ENCODE assay signal across 12 mouse cellular contexts in the genomic region with DNA sequence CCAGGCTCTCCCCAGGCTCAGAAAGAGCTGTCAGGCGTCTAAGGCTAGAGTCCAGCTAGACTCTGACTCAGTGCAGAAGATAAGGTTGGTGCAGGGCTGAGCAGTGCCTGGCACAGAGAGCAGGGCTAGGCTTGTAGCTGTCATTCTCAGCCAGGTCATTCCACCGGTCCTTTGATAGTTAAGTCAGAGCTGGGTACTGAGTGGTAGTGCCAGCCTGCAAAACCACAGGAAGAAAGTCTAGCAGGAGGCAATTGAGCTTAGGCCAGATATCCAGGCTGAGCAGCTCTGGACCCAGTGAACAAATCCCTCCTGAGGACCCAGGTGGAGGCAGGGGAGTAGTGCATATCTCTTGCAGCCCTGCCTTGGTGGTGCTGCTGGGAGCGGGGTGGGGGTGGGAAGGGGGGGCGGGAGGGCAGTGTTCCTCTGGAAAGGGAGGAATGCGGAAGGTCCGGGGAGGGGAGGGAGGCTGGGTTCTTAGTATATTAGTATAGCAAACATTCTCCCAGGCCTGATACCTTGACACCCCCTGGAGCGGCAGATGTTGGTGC. TPM values are rescaled to one million over a fixed set of nuclear protein-coding genes. Genes with fewer than 3 reads are reported as not detected.
DNase-seq lines count a peak whose midpoint lies in the region; ATAC-seq and TF ChIP-seq lines count a peak whose summit lies in the region.
"Had no signal": no experiment of that assay in that cellular context is flagged by ENCODE, and none has a peak within 500 bp of the region (broad histone marks: within the 10 kb centered on the region; RNA-seq: fewer than 3 reads in every experiment).

No protein-coding gene starts in this region.

- no peak for TF ChIP-seq CTCF in gastrocnemius, adult 2 months (IDR thresholded peaks at IDR 0.05)
- no peak for TF ChIP-seq CTCF in Patski (IDR thresholded peaks at IDR 0.05)

- no peak for DNase-seq in gastrocnemius, adult 2 months
- DNase-seq in gastrocnemius, postnatal 10 days, result no peak
- DNase-seq in Patski (ENCODE audit: low read depth, low spot score), result no peak
- no peak for DNase-seq in left cerebral cortex, postnatal 14 days (ENCODE audit: low spot score in 2 of 2)
- DNase-seq in layer of hippocampus, adult 11-12 months (ENCODE audit: low spot score), result no peak
- no peak for DNase-seq in layer of hippocampus, postnatal 10 days (ENCODE audit: low spot score in 2 of 2)
- DNase-seq: kidney, adult 8-10 months; midbrain, embryonic 14.5 days had no signal

- intact Hi-C loops in gastrocnemius, adult 2 months (cut with DNase I), result no loop called here
- intact Hi-C loops in left cerebral cortex, postnatal 14 days (cut with DNase I), result no loop called here

- in situ Hi-C loops in Patski (cut with MboI; ENCODE audit: low pct_unique_long_range_greater_than_20kb), result no loop called here

- no peaks in the 10 kb centered on the region for H3K36me3 ChIP-seq in heart, embryonic 13.5 days
- H3K36me3 ChIP-seq in lung, embryonic 16.5 days (ENCODE audit: control insufficient read depth, insufficient read depth, low read length), result no peaks in the 10 kb centered on the region
- H3K36me3 ChIP-seq: embryonic facial prominence, embryonic 12.5 days; limb, embryonic 10.5 days had no signal

- no peaks in the 10 kb centered on the region for H3K27me3 ChIP-seq in Patski
- no peaks in the 10 kb centered on the region for H3K27me3 ChIP-seq in heart, embryonic 13.5 days (replicated peaks)
- H3K27me3 ChIP-seq in lung, embryonic 16.5 days (ENCODE audit: control insufficient read depth, insufficient read depth, low read depth, low read length), result no peaks in the 10 kb centered on the region
- H3K27me3 ChIP-seq: embryonic facial prominence, embryonic 12.5 days had no signal

- peaks cover 38% of the 10 kb centered on the region for H3K4me1 ChIP-seq in heart, embryonic 13.5 days
- H3K4me1 ChIP-seq in lung, embryonic 16.5 days (replicated peaks; ENCODE audit: control insufficient read depth, insufficient read depth, low read length), result peaks cover 23% of the 10 kb centered on the region
- H3K4me1 ChIP-seq: embryonic facial prominence, embryonic 12.5 days had no signal

- H3K9me3 ChIP-seq in heart, embryonic 13.5 days, result no peaks in the 10 kb centered on the region
- H3K9me3 ChIP-seq in lung, embryonic 16.5 days (ENCODE audit: control insufficient read depth, low read length), result no peaks in the 10 kb centered on the region
- H3K9me3 ChIP-seq: embryonic facial prominence, embryonic 12.5 days; limb, embryonic 10.5 days had no signal

- CTCF ChIA-PET in Patski (lab: Charles Lee), result interaction anchor here (1.0 to 1.6 kb wide), 2 partner anchors 10 to 18 kb away, joined by 3 to 4 read pairs; no protein-coding TSS in a partner anchor

- peak overlapping the region; percentile 28; the same call in 1 of the 2 replicates for H3K27ac ChIP-seq in gastrocnemius, adult 2 months
- H3K27ac ChIP-seq in heart, embryonic 13.5 days (replicated peaks), result peak overlapping the region; percentile 66
- H3K27ac ChIP-seq in lung, embryonic 16.5 days (ENCODE audit: low read length), result peak overlapping the region; percentile 62
- H3K27ac ChIP-seq: embryonic facial prominence, embryonic 12.5 days; limb, embryonic 10.5 days had no signal

- POLR2A ChIA-PET in Patski (lab: Charles Lee), result no interaction called here

- ATAC-seq in Patski, result peak; percentile 74
- no peak for ATAC-seq in heart, embryonic 13.5 days (ENCODE audit: extremely low read depth, insufficient number of reproducible peaks, low FRiP score, low TSS enrichment)
- peak; percentile 86 for ATAC-seq in lung, embryonic 16.5 days (ENCODE audit: low read depth)

- 0 out of 2 replicates have a peak overlapping the region, but pooled peaks have one; percentile 37 for H3K9ac ChIP-seq in heart, embryonic 13.5 days
- no peak overlapping the region for H3K9ac ChIP-seq in lung, embryonic 16.5 days (ENCODE audit: low read length)
- H3K9ac ChIP-seq: embryonic facial prominence, embryonic 12.5 days had no signal

- WGBS in heart, embryonic 13.5 days, result 28% methylated on average over 7 of the region's 7 CpGs
- 28% methylated on average over 6 of the region's 7 CpGs for WGBS in lung, embryonic 16.5 days

- peak overlapping the region; percentile 25 for H3K4me2 ChIP-seq in heart, embryonic 13.5 days
- H3K4me2 ChIP-seq in lung, embryonic 16.5 days (ENCODE audit: low read depth, low read length), result no peak overlapping the region
- H3K4me2 ChIP-seq: embryonic facial prominence, embryonic 12.5 days had no signal

- no peak overlapping the region for H3K4me3 ChIP-seq in gastrocnemius, adult 2 months
- H3K4me3 ChIP-seq in heart, embryonic 13.5 days, result no peak overlapping the region
- no peak overlapping the region for H3K4me3 ChIP-seq in lung, embryonic 16.5 days (ENCODE audit: low read length)
- H3K4me3 ChIP-seq: embryonic facial prominence, embryonic 12.5 days; limb, embryonic 10.5 days had no signal

RNA-seq across cellular contexts. Expression of a gene that starts 36.6 kb away (rescaled TPM):
- 1 to 10 TPM; 1.2 to 1.7 TPM for total RNA-seq in gastrocnemius, adult 2 months (2021)
- 1 to 10 TPM; 4.3 to 5.6 TPM for total RNA-seq in gastrocnemius, postnatal 10 days (2021)
- 17.5 TPM for polyA plus RNA-seq in Patski (2021)
- 13.9 and 15.3 TPM in 2 replicates for polyA plus RNA-seq in heart, embryonic 13.5 days (2015; fragmentation: Nextera tagmentation; extraction: Ambion mirVana)
- 16.0 and 17.1 TPM in 2 replicates for polyA plus RNA-seq in lung, embryonic 16.5 days (2015; fragmentation: Nextera tagmentation; extraction: Ambion mirVana)
- 10 to 100 TPM; 11.8 to 12.8 TPM for total RNA-seq in left cerebral cortex, postnatal 14 days (2021)
- 10 to 100 TPM; 20.2 to 21.5 TPM for total RNA-seq in layer of hippocampus, postnatal 10 days (2021)

RNA-seq across cellular contexts. Expression of a gene that starts 40.8 kb away (rescaled TPM):
- 1 to 10 TPM in 1 of 2 experiments, under 1 TPM in 1; 0.79 to 1.9 TPM for total RNA-seq in gastrocnemius, adult 2 months (2021)
- total RNA-seq in gastrocnemius, postnatal 10 days (2021), result 1 to 10 TPM; 1.4 to 7.7 TPM
- 0.33 TPM for polyA plus RNA-seq in Patski (2021)
- 1.6 and 2.0 TPM in 2 replicates for polyA plus RNA-seq in heart, embryonic 13.5 days (2015; fragmentation: Nextera tagmentation; extraction: Ambion mirVana)
- polyA plus RNA-seq in lung, embryonic 16.5 days (2015; fragmentation: Nextera tagmentation; extraction: Ambion mirVana), result 1.9 and 2.6 TPM in 2 replicates
- total RNA-seq in left cerebral cortex, postnatal 14 days (2021), result 10 to 100 TPM; 85.0 to 87.5 TPM
- total RNA-seq in layer of hippocampus, postnatal 10 days (2021), result 100 to 1,000 TPM; 124 to 127 TPM

Comparison
In these comparisons a context has a peak if more than half of its experiments do, and no peak if none do; other contexts are left out.
1. RNA of a gene that starts 40.8 kb away (total RNA-seq): 124 to 127 TPM in layer of hippocampus, postnatal 10 days and 85.0 to 87.5 TPM in left cerebral cortex, postnatal 14 days; 1.4 to 7.7 TPM in gastrocnemius, postnatal 10 days and 0.79 to 1.9 TPM in gastrocnemius, adult 2 months; every median in the first group is over 4 times any median in the second.
2. Peak in every context shown above with its lines, with median percentiles within 50 percentile points of each other: H3K27ac ChIP-seq.